Mouse (Mus musculus): ENCODE results near the gene Plch2. TPM values are rescaled to one million over a fixed set of nuclear protein-coding genes. Genes with fewer than 3 reads are reported as not detected.

The Plch2 gene
- polyA plus RNA-seq, 1 experiment from 2014 or later: 0.24 TPM

DNA sequence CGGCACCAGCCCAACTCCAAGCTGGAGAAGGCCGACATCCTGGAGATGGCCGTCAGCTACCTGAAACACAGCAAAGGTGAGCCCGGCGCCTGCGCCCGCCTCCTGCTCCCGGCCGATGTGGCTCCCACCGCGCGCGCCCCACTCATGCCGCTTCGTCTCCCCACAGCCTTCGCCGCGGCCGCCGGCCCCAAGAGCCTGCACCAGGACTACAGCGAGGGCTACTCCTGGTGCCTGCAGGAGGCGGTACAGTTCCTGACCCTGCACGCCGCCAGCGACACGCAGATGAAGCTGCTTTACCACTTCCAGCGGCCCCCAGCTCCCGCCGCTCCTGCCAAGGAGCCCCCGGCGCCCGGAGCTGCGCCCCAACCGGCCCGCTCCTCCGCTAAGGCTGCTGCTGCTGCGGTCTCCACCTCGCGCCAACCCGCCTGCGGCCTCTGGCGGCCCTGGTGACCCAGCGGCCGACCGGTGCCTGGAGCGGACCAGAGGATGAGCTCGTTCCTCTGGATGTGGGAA, 95.3 kb downstream of the Plch2 start:
- peaks cover 54% of the 10 kb centered on the region for H3K4me1 ChIP-seq
- no peak for ATAC-seq
- H3K36me3 ChIP-seq: peaks cover 10% of the 10 kb centered on the region
- H3K4me2 ChIP-seq: peak overlapping the region; percentile 63
- H3K9me3 ChIP-seq (replicated peaks): no peaks in the 10 kb centered on the region
- H3K27me3 ChIP-seq (replicated peaks): peaks cover 75% of the 10 kb centered on the region
- peak overlapping the region; percentile 24; the same call in 1 of the 2 replicates for H3K9ac ChIP-seq
- H3K27ac ChIP-seq: no peak overlapping the region
- WGBS (ENCODE audit: insufficient replicate concordance): 1% methylated on average over 47 of the region's 47 CpGs
- H3K4me3 ChIP-seq: peak overlapping the region; percentile 45

DNA sequence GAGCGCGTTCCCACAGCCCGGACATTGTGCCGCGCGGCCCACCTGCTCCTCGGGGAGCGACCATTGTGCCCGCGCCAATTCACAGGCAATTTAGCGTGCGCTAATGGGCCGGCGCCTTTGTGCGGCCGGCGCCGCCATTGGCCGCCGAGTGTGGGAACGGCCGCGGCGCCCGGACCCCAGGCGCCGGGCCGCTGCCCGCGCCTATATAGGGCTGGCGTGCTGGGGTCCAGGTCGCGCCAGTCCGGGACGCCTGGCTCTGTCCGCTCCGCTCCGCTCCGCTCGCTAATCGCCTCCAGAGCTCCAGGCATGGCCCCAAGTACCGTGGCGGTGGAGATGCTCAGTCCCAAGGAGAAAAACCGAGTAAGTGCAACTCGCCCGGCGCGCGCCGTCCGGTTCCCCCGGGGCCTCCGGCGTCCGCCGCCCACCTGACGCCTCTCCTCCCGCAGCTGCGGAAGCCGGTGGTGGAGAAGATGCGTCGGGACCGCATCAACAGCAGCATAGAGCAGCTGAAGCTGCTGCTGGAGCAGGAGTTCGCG, 95.8 kb downstream of the Plch2 start, which contains the start of gene Hes5:
Gene Hes5, plus strand, starts transcription at position 234 of the 536 bp plus-strand sequence.
- peaks cover 80% of the 10 kb centered on the region for H3K27me3 ChIP-seq (replicated peaks)
- WGBS (ENCODE audit: insufficient replicate concordance): 2% methylated on average over 65 of the region's 65 CpGs
- H3K27ac ChIP-seq: no peak within 1 kb of the TSS

DNA sequence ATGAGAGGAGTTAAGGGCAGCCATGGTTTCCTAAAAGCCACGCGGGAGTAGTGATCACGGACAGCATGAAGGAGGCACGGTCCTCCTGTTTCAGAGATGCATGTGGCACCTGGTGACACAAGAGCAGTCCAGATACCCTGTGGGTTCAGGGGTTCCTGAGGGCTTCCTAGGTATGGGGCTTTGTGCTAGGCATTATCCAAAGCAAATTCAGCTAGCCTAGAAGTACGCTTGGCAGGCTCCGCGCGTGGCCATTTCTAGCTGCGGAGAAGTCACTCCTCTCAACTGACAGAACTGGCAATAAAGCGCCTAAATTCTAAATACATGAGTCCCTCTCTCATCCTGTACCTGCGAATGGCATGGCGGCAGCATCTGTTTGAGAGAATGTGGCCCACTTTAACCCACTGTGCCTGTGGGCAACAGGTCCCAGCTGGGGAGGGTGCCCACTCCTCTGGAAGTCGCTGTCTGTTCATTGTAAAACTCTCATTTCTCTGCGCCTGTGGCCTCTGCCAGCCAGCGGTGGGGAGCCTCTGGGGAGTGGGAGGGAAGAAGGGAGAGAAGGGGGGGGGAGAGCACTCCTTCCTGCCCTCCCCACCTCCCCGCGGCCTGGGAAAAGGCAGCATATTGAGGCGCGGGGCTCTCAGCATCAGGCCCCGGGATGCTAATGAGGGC, 96.4 kb downstream of the Plch2 start:
- Histone ChIP-seq H3K9me3 (replicated peaks) (no peaks in the 10 kb centered on the region), H3K27ac (no peak overlapping the region), H3K27me3 (replicated peaks) (peaks cover 86% of the 10 kb centered on the region), H3K9ac (no peak overlapping the region), H3K4me3 (peak overlapping the region; percentile 45), H3K4me2 (peak overlapping the region; percentile 63), H3K4me1 (peaks cover 43% of the 10 kb centered on the region), H3K36me3 (0 out of 2 replicates have a peak, but pooled peaks cover under 1% of the 10 kb centered on the region)
- no peak for ATAC-seq
- 17% methylated on average over 20 of the region's 20 CpGs for WGBS (ENCODE audit: insufficient replicate concordance)

More for the DNA sequence above, 95.8 kb downstream of the Plch2 start, which contains the start of gene Hes5:
- Histone ChIP-seq H3K9me3 (replicated peaks) (no peaks in the 10 kb centered on the region), H3K4me1 (peaks cover 49% of the 10 kb centered on the region), H3K4me3 (peak within 1 kb of the TSS; percentile 45), H3K36me3 (peaks cover 5% of the 10 kb centered on the region), H3K4me2 (peak within 1 kb of the TSS; percentile 63), H3K9ac (peak within 1 kb of the TSS; percentile 24; the same call in 1 of the 2 replicates)
- no peak for ATAC-seq

DNA sequence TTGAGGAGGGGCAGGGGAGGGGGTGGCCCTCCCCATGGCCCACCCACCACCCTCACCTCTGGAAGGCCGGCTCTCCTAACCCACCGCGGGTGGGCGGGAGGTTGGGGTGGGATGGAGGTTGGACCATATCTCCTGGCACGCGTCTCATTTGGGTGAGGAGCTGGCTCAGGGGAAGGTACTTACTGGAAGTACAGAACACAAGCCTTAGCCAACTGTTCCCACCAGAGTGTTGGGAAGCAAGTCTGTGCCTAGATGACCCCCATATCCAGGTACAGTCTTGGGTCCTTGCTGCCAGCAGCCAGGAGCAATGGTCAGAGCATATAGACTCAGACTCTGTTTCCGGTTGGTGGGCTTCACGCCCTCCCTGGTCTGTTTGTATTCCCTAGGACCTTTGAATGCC, 98.0 kb downstream of the Plch2 start:
- WGBS (ENCODE audit: insufficient replicate concordance): 10% methylated on average over 8 of the region's 8 CpGs
- peak overlapping the region; percentile 9; the same call in 1 of the 2 replicates for H3K4me3 ChIP-seq

DNA sequence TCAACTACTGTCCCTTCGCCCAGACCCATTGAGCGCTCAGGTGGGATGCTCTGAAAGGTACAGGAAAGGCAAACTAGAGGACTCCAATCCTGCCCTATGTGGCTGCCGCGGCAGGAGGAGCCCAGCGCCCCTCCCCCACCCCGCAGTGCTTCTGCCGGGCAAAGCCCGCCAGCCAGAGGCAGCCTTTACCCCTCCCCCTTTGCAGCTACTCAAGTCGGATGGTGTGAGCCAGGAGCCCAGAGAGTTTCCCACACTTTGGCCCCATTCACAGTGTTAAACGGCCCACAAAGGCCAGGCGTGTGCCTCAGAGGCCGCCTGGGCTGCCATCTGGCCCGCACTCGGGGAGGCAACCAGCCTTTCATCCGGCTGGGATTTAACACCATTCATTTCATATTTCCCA, 98.4 kb downstream of the Plch2 start:
- H3K9ac ChIP-seq: no peak overlapping the region
- H3K27ac ChIP-seq: no peak overlapping the region
- H3K4me2 ChIP-seq: peak overlapping the region; percentile 39
- H3K9me3 ChIP-seq (replicated peaks): no peaks in the 10 kb centered on the region
- no peaks in the 10 kb centered on the region for H3K36me3 ChIP-seq
- H3K27me3 ChIP-seq (replicated peaks): peaks cover 100% of the 10 kb centered on the region
- H3K4me3 ChIP-seq: peak overlapping the region; percentile 9; the same call in 1 of the 2 replicates
- H3K4me1 ChIP-seq: peaks cover 32% of the 10 kb centered on the region
- WGBS (ENCODE audit: insufficient replicate concordance): 3% methylated on average over 15 of the region's 15 CpGs
- ATAC-seq: no peak

More for the DNA sequence above, 98.0 kb downstream of the Plch2 start:
- Histone ChIP-seq H3K36me3 (no peaks in the 10 kb centered on the region), H3K4me2 (peak overlapping the region; percentile 39; the same call in 1 of the 2 replicates), H3K27ac (no peak overlapping the region), H3K9ac (no peak overlapping the region), H3K9me3 (replicated peaks) (no peaks in the 10 kb centered on the region), H3K27me3 (replicated peaks) (peaks cover 100% of the 10 kb centered on the region), H3K4me1 (peaks cover 36% of the 10 kb centered on the region)
- ATAC-seq: no peak

DNA sequence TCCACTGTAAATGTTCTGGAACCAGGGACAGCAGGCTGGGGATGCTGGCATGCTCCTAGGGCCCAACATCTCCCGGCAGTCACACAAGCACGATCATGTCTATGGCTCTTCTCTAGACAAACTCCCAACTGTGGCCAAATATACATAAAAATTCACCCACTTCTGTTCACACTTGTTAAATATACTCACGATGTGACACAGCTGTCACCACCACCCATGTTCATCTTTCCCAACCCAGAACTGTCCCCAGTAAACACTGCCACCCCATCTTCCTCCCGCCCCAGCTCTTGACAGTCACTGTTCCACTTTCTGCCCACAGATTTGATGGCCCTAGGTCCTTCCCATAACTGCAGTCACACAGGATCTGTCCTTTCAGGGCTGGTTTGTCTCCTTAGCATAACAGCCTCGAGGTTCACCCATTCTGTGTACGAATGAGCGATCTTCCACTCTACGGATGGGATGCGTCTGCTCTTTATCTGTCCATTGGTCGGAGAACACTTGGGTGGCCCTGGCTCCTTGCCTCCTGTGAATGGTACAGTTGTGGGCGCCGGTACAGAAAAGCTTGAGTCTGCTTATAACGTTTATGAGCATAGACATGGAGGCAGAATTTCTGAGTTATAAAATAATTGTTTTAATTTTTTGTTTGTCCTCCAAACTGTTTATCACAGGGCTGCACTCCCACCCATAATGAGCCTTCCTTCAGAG, 99.1 kb downstream of the Plch2 start:
- Histone ChIP-seq H3K4me3 (no peak overlapping the region), H3K4me1 (peaks cover 27% of the 10 kb centered on the region), H3K36me3 (no peaks in the 10 kb centered on the region), H3K4me2 (no peak overlapping the region), H3K9ac (no peak overlapping the region), H3K27ac (no peak overlapping the region), H3K27me3 (replicated peaks) (peaks cover 100% of the 10 kb centered on the region), H3K9me3 (replicated peaks) (no peaks in the 10 kb centered on the region)
- ATAC-seq: no peak
- WGBS (ENCODE audit: insufficient replicate concordance): 41% methylated on average over 13 of the region's 13 CpGs

DNA sequence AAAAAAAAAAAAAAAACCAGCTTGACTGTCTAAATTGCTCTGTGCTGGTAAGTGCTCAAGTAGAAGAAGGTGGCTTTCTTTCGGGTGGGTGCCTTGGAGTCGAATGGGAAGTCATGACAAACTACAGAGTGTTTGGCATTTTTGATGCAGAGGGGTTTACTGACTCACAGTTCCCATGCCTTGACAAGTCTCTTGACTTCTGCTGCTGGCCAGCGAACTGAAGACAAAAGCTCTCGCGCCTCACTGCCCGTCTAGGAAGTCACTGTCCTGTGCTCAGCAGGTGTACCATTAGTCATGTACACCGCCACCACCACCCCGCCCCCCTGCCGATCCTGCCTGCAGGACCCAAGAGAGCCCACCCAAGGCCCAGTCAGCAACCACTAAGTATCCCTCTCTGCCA, 100.0 kb downstream of the Plch2 start:
- WGBS (ENCODE audit: insufficient replicate concordance): 36% methylated on average over 9 of the region's 9 CpGs
- Histone ChIP-seq H3K4me2 (no peak overlapping the region), H3K36me3 (no peaks in the 10 kb centered on the region), H3K9me3 (replicated peaks) (no peaks in the 10 kb centered on the region), H3K27ac (no peak overlapping the region), H3K4me3 (no peak overlapping the region), H3K4me1 (peaks cover 22% of the 10 kb centered on the region), H3K27me3 (replicated peaks) (peaks cover 100% of the 10 kb centered on the region), H3K9ac (0 out of 2 replicates have a peak overlapping the region, but pooled peaks have one; percentile 24)
- no peak for ATAC-seq

DNA sequence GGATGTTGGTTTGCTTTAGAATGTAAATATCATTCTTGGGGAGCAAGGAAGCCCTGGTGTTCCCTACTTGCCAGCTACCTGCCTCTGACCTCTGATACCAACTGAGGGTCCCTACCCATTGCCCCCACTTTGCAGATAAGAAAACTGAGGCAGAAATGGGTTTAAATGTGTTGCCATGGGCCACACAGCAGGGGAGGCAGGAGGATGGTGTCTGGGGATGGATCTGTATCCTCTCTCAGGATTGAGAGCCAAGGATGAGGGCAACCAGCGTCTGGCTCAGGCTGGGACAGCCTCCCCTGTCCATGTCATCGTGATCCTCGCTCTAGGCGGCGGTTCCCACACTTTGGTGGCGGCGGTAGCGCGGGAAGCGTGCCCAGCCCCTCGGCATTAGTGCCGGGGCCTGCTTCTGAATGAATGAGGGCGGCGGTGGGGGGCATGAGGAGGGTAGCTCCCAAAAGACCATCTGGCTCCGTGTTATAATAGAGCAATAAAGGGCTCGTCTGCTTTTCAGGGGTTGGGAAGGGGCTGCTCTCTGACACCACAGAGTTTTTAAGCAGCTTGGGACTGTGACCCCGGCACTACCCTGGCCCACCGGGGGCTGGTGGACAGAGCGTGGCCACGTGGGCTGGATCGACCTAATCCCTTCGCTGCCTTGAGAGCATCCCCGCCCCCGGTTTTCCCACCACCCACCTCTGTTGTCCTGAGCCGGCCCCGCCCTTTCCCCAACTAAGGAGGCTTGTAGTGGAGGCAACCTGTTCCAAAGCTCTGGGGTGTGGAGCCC, 103.9 kb downstream of the Plch2 start:
- no peak overlapping the region for H3K27ac ChIP-seq
- no peaks in the 10 kb centered on the region for H3K4me1 ChIP-seq
- H3K27me3 ChIP-seq (replicated peaks): peaks cover 98% of the 10 kb centered on the region
- H3K4me3 ChIP-seq: no peak overlapping the region
- no peak overlapping the region for H3K9ac ChIP-seq
- H3K9me3 ChIP-seq (replicated peaks): no peaks in the 10 kb centered on the region
- no peak for ATAC-seq
- no peak overlapping the region for H3K4me2 ChIP-seq
- no peaks in the 10 kb centered on the region for H3K36me3 ChIP-seq
- 4% methylated on average over 26 of the region's 26 CpGs for WGBS (ENCODE audit: insufficient replicate concordance)

DNA sequence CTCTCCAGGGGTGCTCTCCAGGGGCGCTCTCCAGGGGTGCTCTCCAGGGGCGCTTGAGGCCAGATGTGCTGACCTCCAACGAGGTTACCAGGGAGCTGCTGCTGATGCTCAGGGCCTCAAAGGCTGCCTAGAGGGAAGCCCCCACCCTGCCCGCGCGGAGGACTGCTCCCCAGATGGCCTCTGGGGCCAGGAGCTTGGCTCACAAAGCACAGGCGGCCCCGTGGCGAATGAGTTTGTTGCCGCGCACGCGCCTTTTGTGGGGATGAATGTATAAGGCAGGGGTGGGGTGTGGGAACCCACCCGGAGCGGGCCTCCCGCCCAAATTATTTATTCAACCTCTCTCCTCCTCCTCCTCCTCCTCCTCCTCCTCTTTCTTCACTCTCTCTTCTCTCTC, 107.0 kb downstream of the Plch2 start:
- no peak overlapping the region for H3K9ac ChIP-seq
- H3K27ac ChIP-seq: no peak overlapping the region
- H3K9me3 ChIP-seq (replicated peaks): no peaks in the 10 kb centered on the region
- H3K4me1 ChIP-seq: peaks cover 5% of the 10 kb centered on the region; the same call in 1 of the 2 replicates
- 10% methylated on average over 16 of the region's 16 CpGs for WGBS (ENCODE audit: insufficient replicate concordance)
- ATAC-seq: no peak
- no peak overlapping the region for H3K4me3 ChIP-seq
- peaks cover 92% of the 10 kb centered on the region for H3K27me3 ChIP-seq (replicated peaks)
- H3K4me2 ChIP-seq: no peak overlapping the region
- H3K36me3 ChIP-seq: no peaks in the 10 kb centered on the region

DNA sequence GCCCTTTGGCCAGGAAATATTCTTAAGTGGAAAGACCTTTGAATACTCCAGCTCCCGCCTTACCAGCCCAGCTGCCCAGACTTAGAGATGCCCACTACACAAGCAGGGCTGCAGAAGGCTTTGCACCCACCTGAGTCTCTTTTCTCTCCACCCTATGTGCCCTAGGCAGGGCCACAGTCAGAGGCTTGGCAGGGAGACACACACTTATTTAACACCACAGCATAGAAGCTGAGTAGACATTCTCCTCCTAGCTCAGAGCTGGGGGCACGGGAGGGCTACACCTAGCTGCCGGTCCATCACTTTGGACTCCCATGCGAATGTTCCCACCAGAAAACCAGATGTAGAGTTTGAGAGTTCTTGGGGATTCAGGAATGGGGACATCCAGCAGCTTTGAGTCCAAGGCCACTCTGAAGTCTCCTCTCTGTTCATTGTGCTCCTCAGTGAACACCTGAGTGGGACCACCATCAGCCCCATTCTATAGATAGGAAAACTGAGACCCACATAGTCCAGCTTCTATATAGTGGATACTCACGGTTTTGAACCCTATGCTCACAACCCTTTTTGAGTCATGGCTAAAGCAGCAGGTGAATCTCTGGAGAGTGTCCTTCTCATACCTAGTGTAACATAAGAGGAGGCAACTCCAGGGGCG, 107.5 kb downstream of the Plch2 start:
- Histone ChIP-seq H3K4me1 (peaks cover 7% of the 10 kb centered on the region), H3K9ac (no peak overlapping the region), H3K9me3 (replicated peaks) (no peaks in the 10 kb centered on the region), H3K36me3 (no peaks in the 10 kb centered on the region), H3K27me3 (replicated peaks) (peaks cover 87% of the 10 kb centered on the region), H3K4me3 (no peak overlapping the region), H3K27ac (no peak overlapping the region), H3K4me2 (no peak overlapping the region)
- 58% methylated on average over 6 of the region's 6 CpGs for WGBS (ENCODE audit: insufficient replicate concordance)
- ATAC-seq: no peak

Measured in liver, embryonic 12.5 days (tissue).